Mouse (Mus musculus) hindbrain, embryonic 16.5 days (tissue): ENCODE data around the gene Hap1. TPM values are rescaled to one million over a fixed set of nuclear protein-coding genes. Genes with fewer than 3 reads are reported as not detected.

ENCODE experiments used
- ATAC-seq: fragments of 200-750 bp; cut with Nextera tagmentation; 2 replicates; pipeline ENCODE4 v1.8.0; 2017; ENCODE audit warnings: moderate TSS enrichment, moderate library complexity
- H3K27ac ChIP-seq: fragments of 300-500 bp; sonication (generic); 2 replicates; pipeline ENCODE4 v1.5.1; 2014; ENCODE audit warnings: low read depth, mild to moderate bottlenecking, control low read depth, low read length, moderate library complexity
- H3K27me3 ChIP-seq: fragments of 300-500 bp; sonication (generic); replicated peaks from 2 replicates; pipeline ENCODE4 v1.6.1; 2014; ENCODE audit warnings: low read length; ENCODE audit not compliant: control insufficient read depth, insufficient read depth
- H3K36me3 ChIP-seq: fragments of 300-500 bp; sonication (generic); 2 replicates; pipeline ENCODE4 v1.6.1; 2014; ENCODE audit warnings: mild to moderate bottlenecking, low read length, moderate library complexity, mixed read lengths; ENCODE audit not compliant: control insufficient read depth, insufficient read depth
- H3K4me1 ChIP-seq: fragments of 300-500 bp; sonication (generic); 2 replicates; pipeline ENCODE4 v1.6.1; 2014; ENCODE audit warnings: low read depth, low read length; ENCODE audit not compliant: control insufficient read depth, insufficient read depth
- H3K4me2 ChIP-seq: fragments of 300-500 bp; sonication (generic); 2 replicates; pipeline ENCODE4 v1.6.1; 2014; ENCODE audit warnings: mild to moderate bottlenecking, low read length, control low read depth, moderate library complexity
- H3K4me3 ChIP-seq: fragments of 300-500 bp; sonication (generic); 2 replicates; pipeline ENCODE4 v1.5.1; 2014; ENCODE audit warnings: mild to moderate bottlenecking, low read length, control low read depth, moderate library complexity
- H3K9ac ChIP-seq: fragments of 300-500 bp; sonication (generic); 2 replicates; pipeline ENCODE4 v1.6.1; 2014; ENCODE audit warnings: low read depth, mild to moderate bottlenecking, control low read depth, low read length, moderate library complexity
- H3K9me3 ChIP-seq: fragments of 300-500 bp; sonication (generic); 2 replicates; pipeline ENCODE4 v1.6.1; 2014; ENCODE audit warnings: mild to moderate bottlenecking, low read length, moderate library complexity; ENCODE audit not compliant: control insufficient read depth
- WGBS: fragments of 180-500 bp; shearing (Covaris S2); extraction: QIAGEN DNeasy Blood & Tissue Kit; methylation state at CpG from one replicate; pipeline ENCODE4 v1.1.7; 2014; 5-methylcytosine and 5-hydroxymethylcytosine counted together
- polyA plus RNA-seq: library from polyadenylated mRNA; unstranded; fragments of >200 nt; fragmentation: Nextera tagmentation; extraction: Ambion mirVana; gene quantifications from 2 replicates; pipeline ENCODE4 v1.2.1, GENCODE M21; 2015

Hap1 gene
- polyA plus RNA-seq, 1 experiment from 2014 or later: 333 TPM

- no peak for ATAC-seq
- no peaks in the 10 kb centered on the region for H3K4me1 ChIP-seq
- no peak overlapping the region for H3K27ac ChIP-seq
- no peak overlapping the region for H3K9ac ChIP-seq
- H3K4me3 ChIP-seq: no peak overlapping the region
- no peaks in the 10 kb centered on the region for H3K9me3 ChIP-seq
- H3K4me2 ChIP-seq: no peak overlapping the region
- H3K36me3 ChIP-seq: peaks cover 61% of the 10 kb centered on the region
- 97% methylated on average over 4 of the region's 4 CpGs for WGBS
- no peaks in the 10 kb centered on the region for H3K27me3 ChIP-seq
These were observed 23.4 kb upstream of the Hap1 start for GRCm38 (mm10) chr11:100379311-100379710.

- no peaks in the 10 kb centered on the region for H3K4me1 ChIP-seq
- no peak overlapping the region for H3K4me3 ChIP-seq
- H3K4me2 ChIP-seq: no peak overlapping the region
- peaks cover 61% of the 10 kb centered on the region for H3K36me3 ChIP-seq
- H3K27me3 ChIP-seq: no peaks in the 10 kb centered on the region
- WGBS: 92% methylated on average over 5 of the region's 5 CpGs
- no peaks in the 10 kb centered on the region for H3K9me3 ChIP-seq
- H3K27ac ChIP-seq: no peak overlapping the region
- no peak overlapping the region for H3K9ac ChIP-seq
- ATAC-seq: no peak
These were observed 22.5 kb upstream of the Hap1 start for GRCm38 (mm10) chr11:100378446-100378845.

- no peak overlapping the region for H3K9ac ChIP-seq
- no peaks in the 10 kb centered on the region for H3K9me3 ChIP-seq
- no peak for ATAC-seq
- H3K27me3 ChIP-seq: no peaks in the 10 kb centered on the region
- peaks cover 59% of the 10 kb centered on the region for H3K36me3 ChIP-seq
- no peaks in the 10 kb centered on the region for H3K4me1 ChIP-seq
- 93% methylated on average over 14 of the region's 14 CpGs for WGBS
- H3K27ac ChIP-seq: no peak overlapping the region
- H3K4me3 ChIP-seq: no peak overlapping the region
- H3K4me2 ChIP-seq: no peak overlapping the region
These were observed 22.1 kb upstream of the Hap1 start for GRCm38 (mm10) chr11:100377989-100378388.

- Histone ChIP-seq H3K9ac (no peak overlapping the region), H3K4me2 (no peak overlapping the region), H3K36me3 (peaks cover 52% of the 10 kb centered on the region), H3K27me3 (no peaks in the 10 kb centered on the region), H3K4me3 (no peak overlapping the region), H3K9me3 (no peaks in the 10 kb centered on the region), H3K27ac (no peak overlapping the region), H3K4me1 (no peaks in the 10 kb centered on the region)
- 92% methylated on average over 21 of the region's 21 CpGs for WGBS
- no peak for ATAC-seq
These were observed 20.9 kb upstream of the Hap1 start for GRCm38 (mm10) chr11:100376746-100377389.

GRCm38 (mm10) chr11:100376005-100376404 lies 20.1 kb upstream of the Hap1 start:
- no peak for ATAC-seq
- Histone ChIP-seq H3K4me2 (no peak overlapping the region), H3K9me3 (no peaks in the 10 kb centered on the region), H3K9ac (no peak overlapping the region), H3K27ac (no peak overlapping the region), H3K4me3 (no peak overlapping the region), H3K4me1 (no peaks in the 10 kb centered on the region), H3K36me3 (peaks cover 47% of the 10 kb centered on the region), H3K27me3 (no peaks in the 10 kb centered on the region)
- 64% methylated on average over 4 of the region's 4 CpGs for WGBS

GRCm38 (mm10) chr11:100375127-100375526 lies 19.2 kb upstream of the Hap1 start:
- ATAC-seq: no peak

GRCm38 (mm10) chr11:100371981-100372558 lies 16.1 kb upstream of the Hap1 start:
- H3K4me2 ChIP-seq: no peak overlapping the region
- H3K27ac ChIP-seq: no peak overlapping the region
- no peaks in the 10 kb centered on the region for H3K27me3 ChIP-seq
- 62% methylated on average over 8 of the region's 8 CpGs for WGBS
- H3K4me3 ChIP-seq: no peak overlapping the region
- no peaks in the 10 kb centered on the region for H3K9me3 ChIP-seq
- no peak for ATAC-seq
- no peak overlapping the region for H3K9ac ChIP-seq
- peaks cover 34% of the 10 kb centered on the region for H3K36me3 ChIP-seq
- no peaks in the 10 kb centered on the region for H3K4me1 ChIP-seq

More at GRCm38 (mm10) chr11:100375127-100375526, 19.2 kb upstream of the Hap1 start:
- no peak overlapping the region for H3K4me3 ChIP-seq
- WGBS: 92% methylated on average over 9 of the region's 9 CpGs
- H3K9me3 ChIP-seq: no peaks in the 10 kb centered on the region
- H3K4me2 ChIP-seq: no peak overlapping the region
- H3K9ac ChIP-seq: no peak overlapping the region
- no peaks in the 10 kb centered on the region for H3K27me3 ChIP-seq
- H3K36me3 ChIP-seq: peaks cover 49% of the 10 kb centered on the region
- H3K27ac ChIP-seq: no peak overlapping the region
- no peaks in the 10 kb centered on the region for H3K4me1 ChIP-seq

GRCm38 (mm10) chr11:100369822-100370221 lies 13.9 kb upstream of the Hap1 start:
- ATAC-seq: no peak
- Histone ChIP-seq H3K27ac (no peak overlapping the region), H3K9ac (no peak overlapping the region), H3K36me3 (peaks cover 17% of the 10 kb centered on the region), H3K27me3 (no peaks in the 10 kb centered on the region), H3K4me2 (no peak overlapping the region), H3K4me3 (no peak overlapping the region), H3K4me1 (no peaks in the 10 kb centered on the region), H3K9me3 (no peaks in the 10 kb centered on the region)
- WGBS: 84% methylated on average over 8 of the region's 8 CpGs

- Histone ChIP-seq H3K4me3 (no peak overlapping the region), H3K4me1 (no peaks in the 10 kb centered on the region), H3K9me3 (no peaks in the 10 kb centered on the region), H3K27me3 (no peaks in the 10 kb centered on the region), H3K36me3 (peaks cover 14% of the 10 kb centered on the region), H3K27ac (no peak overlapping the region), H3K4me2 (no peak overlapping the region), H3K9ac (no peak overlapping the region)
- ATAC-seq: no peak
- WGBS: 76% methylated on average over 7 of the region's 7 CpGs
These were observed 13.2 kb upstream of the Hap1 start for GRCm38 (mm10) chr11:100369145-100369544.
